Mouse (Mus musculus) T-cell, adult 2 months (primary cell): ENCODE results near the gene Rp9.
A peak's percentile ranks its signal among the peaks of the same experiment; 100 is the strongest.

Experiments used
- DNase-seq: peaks from one replicate; pipeline ENCODE4 v3.0.0; 2022; ENCODE audit warnings: low spot score

Gene Rp9

GRCm38 (mm10) chr9:22469643-22470042, at the start of gene Rp9:
Rp9 (minus strand) TSS chr9:22469743.
- no peak for DNase-seq

- DNase-seq, result peak; percentile 17
Measured at GRCm38 (mm10) chr9:22518394-22519041, 49.0 kb upstream of the Rp9 start.

- no peak for DNase-seq
Measured at GRCm38 (mm10) chr9:22515076-22515475, 45.5 kb upstream of the Rp9 start.

- DNase-seq, result no peak
Measured at GRCm38 (mm10) chr9:22505574-22505973, 36.0 kb upstream of the Rp9 start.

GRCm38 (mm10) chr9:22503581-22503980, 34.0 kb upstream of the Rp9 start:
- DNase-seq, result no peak

GRCm38 (mm10) chr9:22502972-22503371, 33.4 kb upstream of the Rp9 start:
- no peak for DNase-seq

GRCm38 (mm10) chr9:22497021-22497767, 27.7 kb upstream of the Rp9 start:
- no peak for DNase-seq

- no peak for DNase-seq
Measured at GRCm38 (mm10) chr9:22495133-22495532, 25.6 kb upstream of the Rp9 start.

GRCm38 (mm10) chr9:22494203-22494807, 24.8 kb upstream of the Rp9 start:
- no peak for DNase-seq

- no peak for DNase-seq
Measured at GRCm38 (mm10) chr9:22488963-22489362, 19.4 kb upstream of the Rp9 start.

GRCm38 (mm10) chr9:22486211-22486610, 16.7 kb upstream of the Rp9 start:
- no peak for DNase-seq

- DNase-seq, result no peak
Measured at GRCm38 (mm10) chr9:22484562-22485308, 15.2 kb upstream of the Rp9 start.

GRCm38 (mm10) chr9:22483866-22484561, 14.5 kb upstream of the Rp9 start:
- DNase-seq, result no peak

- DNase-seq, result no peak
Measured at GRCm38 (mm10) chr9:22478946-22479345, 9.4 kb upstream of the Rp9 start.

GRCm38 (mm10) chr9:22476265-22476664, 6.7 kb upstream of the Rp9 start:
- peak; percentile 12 for DNase-seq

GRCm38 (mm10) chr9:22475424-22475868, 5.9 kb upstream of the Rp9 start, which contains the start of gene Bbs9:
Bbs9 (plus strand) TSS chr9:22475715.
- peak; percentile 97 for DNase-seq

- no peak for DNase-seq
Measured at GRCm38 (mm10) chr9:22468899-22469259, 664 bp downstream of the Rp9 start.

GRCm38 (mm10) chr9:22468170-22468898, 1.2 kb downstream of the Rp9 start:
- peak; percentile 67 for DNase-seq

GRCm38 (mm10) chr9:22467371-22468169, 2.0 kb downstream of the Rp9 start:
- DNase-seq, result peak; percentile 66

GRCm38 (mm10) chr9:22466212-22466611, 3.3 kb downstream of the Rp9 start:
- no peak for DNase-seq
